Comparison of ENCODE assay signal across 8 mouse cellular contexts in genomic region chr13:95481428-95481827, GRCm38 (mm10). TPM values are rescaled to one million over a fixed set of nuclear protein-coding genes. Genes with fewer than 3 reads are reported as not detected.
DNase-seq lines count a peak whose midpoint lies in the region; ATAC-seq and TF ChIP-seq lines count a peak whose summit lies in the region.

No protein-coding gene starts in this region.

- no peaks in the 10 kb centered on the region for H3K79me2 ChIP-seq in liver, adult 2 months (ENCODE audit: control insufficient read depth, insufficient read depth, low read length)

- no peaks in the 10 kb centered on the region for H3K36me3 ChIP-seq in kidney, embryonic 16.5 days (ENCODE audit: insufficient read depth, low read length)
- H3K36me3 ChIP-seq in liver, adult 2 months (ENCODE audit: control insufficient read depth, insufficient read depth, low read length) = no peaks in the 10 kb centered on the region
- H3K36me3 ChIP-seq in neural tube, embryonic 12.5 days = no peaks in the 10 kb centered on the region

- intact Hi-C loops in gastrocnemius, postnatal 36 days (cut with DNase I) = no loop called here

- no peak overlapping the region for H3K9ac ChIP-seq in kidney, embryonic 16.5 days (replicated peaks; ENCODE audit: low read length)
- H3K9ac ChIP-seq in liver, adult 2 months (ENCODE audit: low read depth, low read length) = no peak overlapping the region
- H3K9ac ChIP-seq in neural tube, embryonic 12.5 days = no peak overlapping the region

- no peak for TF ChIP-seq POLR2A in liver, adult 2 months (IDR thresholded peaks at IDR 0.05; ENCODE audit: extremely low read depth, insufficient read depth, low read length)

- no peaks in the 10 kb centered on the region for H3K9me3 ChIP-seq in kidney, embryonic 16.5 days (ENCODE audit: low read length)
- H3K9me3 ChIP-seq in neural tube, embryonic 12.5 days = no peaks in the 10 kb centered on the region

- TF ChIP-seq CTCF in liver, adult 2 months (IDR thresholded peaks at IDR 0.05; ENCODE audit: low read depth, low read length) = peak; percentile 72

- H3K4me2 ChIP-seq in kidney, embryonic 16.5 days (replicated peaks; ENCODE audit: low read depth, low read length) = no peak overlapping the region
- H3K4me2 ChIP-seq in neural tube, embryonic 12.5 days (replicated peaks) = no peak overlapping the region

- H3K4me3 ChIP-seq in kidney, embryonic 16.5 days (ENCODE audit: low read length) = no peak overlapping the region
- no peak overlapping the region for H3K4me3 ChIP-seq in liver, adult 2 months (ENCODE audit: insufficient read depth, low read depth, low read length)
- no peak overlapping the region for H3K4me3 ChIP-seq in neural tube, embryonic 12.5 days

- 12% methylated on average over 4 of the region's 4 CpGs for WGBS in kidney, embryonic 16.5 days
- 9% methylated on average over 4 of the region's 4 CpGs for WGBS in liver, adult 2 months
- 18% methylated on average over 4 of the region's 4 CpGs for WGBS in neural tube, embryonic 12.5 days

- no peak overlapping the region for H3K27ac ChIP-seq in kidney, embryonic 16.5 days (ENCODE audit: low read length)
- no peak overlapping the region for H3K27ac ChIP-seq in liver, adult 2 months (replicated peaks; ENCODE audit: insufficient read depth, low read depth, low read length)
- no peak overlapping the region for H3K27ac ChIP-seq in neural tube, embryonic 12.5 days

- DNase-seq in 3T3-L1 (ENCODE audit: low read depth, low spot score) = peak; percentile 85
- peak; percentile 68 to 76 for DNase-seq in adrenal gland, adult 18-20 months (ENCODE audit: low spot score in 2 of 2)
- DNase-seq in embryo, embryonic 11 days = peak; percentile 87
- DNase-seq in gastrocnemius, postnatal 36 days = peak; percentile 61 to 62
- DNase-seq in liver, adult 2 months (ENCODE audit: extremely low read depth, low read depth, low spot score) = peak; percentile 48
- peak; percentile 36 for DNase-seq in telencephalon, adult 2 months (ENCODE audit: low read depth, low spot score)

- peak; percentile 59; the same call in 1 of the 2 replicates for ATAC-seq in kidney, embryonic 16.5 days (ENCODE audit: low FRiP score, low TSS enrichment)
- peak; percentile 65 for ATAC-seq in neural tube, embryonic 12.5 days (ENCODE audit: low FRiP score, low read depth)

- no peaks in the 10 kb centered on the region; the same call in 1 of the 2 replicates for H3K27me3 ChIP-seq in kidney, embryonic 16.5 days (ENCODE audit: insufficient read depth, low read length)
- no peaks in the 10 kb centered on the region for H3K27me3 ChIP-seq in liver, adult 2 months (ENCODE audit: control insufficient read depth, insufficient read depth, low read length)
- no peaks in the 10 kb centered on the region for H3K27me3 ChIP-seq in neural tube, embryonic 12.5 days (replicated peaks)

- no peaks in the 10 kb centered on the region for H3K4me1 ChIP-seq in kidney, embryonic 16.5 days (ENCODE audit: insufficient read depth, low read length)
- H3K4me1 ChIP-seq in liver, adult 2 months (ENCODE audit: control insufficient read depth, insufficient read depth, low read length) = no peaks in the 10 kb centered on the region
- H3K4me1 ChIP-seq in neural tube, embryonic 12.5 days = no peaks in the 10 kb centered on the region

RNA-seq across cellular contexts. Expression of gene S100z, which starts 2.9 kb away (rescaled TPM):
- total RNA-seq in adrenal gland, adult 18-20 months (2021) = not detected
- total RNA-seq in gastrocnemius, postnatal 36 days (2021) = 1 to 10 TPM; 1.0 to 3.4 TPM
- polyA plus RNA-seq in kidney, embryonic 16.5 days (2015; fragmentation: Nextera tagmentation; extraction: Ambion mirVana) = not detected in 2 replicates
- total RNA-seq in liver, adult 2 months (2014; rRNA removed) = not detected in 2 replicates
- polyA plus RNA-seq in liver, adult 2 months (2012; rRNA removed) = not detected in 2 replicates
- polyA plus RNA-seq in neural tube, embryonic 12.5 days (2016; fragmentation: Nextera tagmentation; extraction: Ambion mirVana) = not detected in 2 replicates

RNA-seq across cellular contexts. Expression of gene Crhbp, which starts 36.7 kb away (rescaled TPM):
- total RNA-seq in adrenal gland, adult 18-20 months (2021) = under 1 TPM in 1 of 2 experiments, not detected in 1; 0.29 TPM
- not detected for total RNA-seq in gastrocnemius, postnatal 36 days (2021)
- polyA plus RNA-seq in kidney, embryonic 16.5 days (2015; fragmentation: Nextera tagmentation; extraction: Ambion mirVana) = 0.09 and 0.17 TPM in 2 replicates
- not detected in 2 replicates for total RNA-seq in liver, adult 2 months (2014; rRNA removed)
- not detected in 2 replicates for polyA plus RNA-seq in liver, adult 2 months (2012; rRNA removed)
- 2.9 and 4.4 TPM in 2 replicates for polyA plus RNA-seq in neural tube, embryonic 12.5 days (2016; fragmentation: Nextera tagmentation; extraction: Ambion mirVana)

RNA-seq across cellular contexts. Expression of gene F2rl1, which starts 43.6 kb away (rescaled TPM):
- under 1 TPM; 0.10 to 0.45 TPM for total RNA-seq in adrenal gland, adult 18-20 months (2021)
- total RNA-seq in gastrocnemius, postnatal 36 days (2021) = under 1 TPM; 0.20 to 0.91 TPM
- polyA plus RNA-seq in kidney, embryonic 16.5 days (2015; fragmentation: Nextera tagmentation; extraction: Ambion mirVana) = 11.1 and 11.6 TPM in 2 replicates
- 0.13 and 0.18 TPM in 2 replicates for total RNA-seq in liver, adult 2 months (2014; rRNA removed)
- polyA plus RNA-seq in liver, adult 2 months (2012; rRNA removed) = 0.07 and 0.24 TPM in 2 replicates
- polyA plus RNA-seq in neural tube, embryonic 12.5 days (2016; fragmentation: Nextera tagmentation; extraction: Ambion mirVana) = 0.11 TPM in 1 of 2 replicates, not detected in the other

Comparison
In these comparisons a context has a peak if more than half of its experiments do, and no peak if none do; other contexts are left out.
1. DNase-seq: peak in every context shown above with its lines; median percentile 87 in embryo, embryonic 11 days; 85 in 3T3-L1; 72 in adrenal gland, adult 18-20 months; 62 in gastrocnemius, postnatal 36 days; 48 in liver, adult 2 months; 36 in telencephalon, adult 2 months.